Mouse (Mus musculus) macrophage (primary cell): ENCODE measurements around the gene Tango2. TPM values are rescaled to one million over a fixed set of nuclear protein-coding genes. Genes with fewer than 3 reads are reported as not detected.

Experiments used
- H3K27ac ChIP-seq: fragments of 350-480 bp; formaldehyde crosslinking; 2 replicates; pipeline ENCODE4 v1.9.0; 2021
- H3K36me3 ChIP-seq: fragments of 350-480 bp; formaldehyde crosslinking; 2 replicates; pipeline ENCODE4 v1.9.0; 2021; ENCODE audit errors: inconsistent target
- H3K4me3 ChIP-seq: fragments of 350-480 bp; formaldehyde crosslinking; 2 replicates; pipeline ENCODE4 v1.9.0; 2021; ENCODE audit errors: inconsistent target
- H3K79me2 ChIP-seq: fragments of 350-480 bp; formaldehyde crosslinking; 2 replicates; pipeline ENCODE4 v1.9.0; 2021; ENCODE audit errors: inconsistent target
- WGBS: methylation state at CpG from one replicate; pipeline ENCODE4 v1.1.7; 2026; ENCODE audit warnings: inconsistent platforms; ENCODE audit not compliant: missing documents; 5-methylcytosine and 5-hydroxymethylcytosine counted together
- polyA plus RNA-seq: library from polyadenylated mRNA; stranded (reverse); fragments of 250-400 nt; gene quantifications from 3 replicates; pipeline ENCODE4 v1.2.4, GENCODE M21; 2018; ENCODE audit warnings: inconsistent platforms

The Tango2 gene
- polyA plus RNA-seq, 1 experiment from 2014 or later, result 16.5 TPM

DNA sequence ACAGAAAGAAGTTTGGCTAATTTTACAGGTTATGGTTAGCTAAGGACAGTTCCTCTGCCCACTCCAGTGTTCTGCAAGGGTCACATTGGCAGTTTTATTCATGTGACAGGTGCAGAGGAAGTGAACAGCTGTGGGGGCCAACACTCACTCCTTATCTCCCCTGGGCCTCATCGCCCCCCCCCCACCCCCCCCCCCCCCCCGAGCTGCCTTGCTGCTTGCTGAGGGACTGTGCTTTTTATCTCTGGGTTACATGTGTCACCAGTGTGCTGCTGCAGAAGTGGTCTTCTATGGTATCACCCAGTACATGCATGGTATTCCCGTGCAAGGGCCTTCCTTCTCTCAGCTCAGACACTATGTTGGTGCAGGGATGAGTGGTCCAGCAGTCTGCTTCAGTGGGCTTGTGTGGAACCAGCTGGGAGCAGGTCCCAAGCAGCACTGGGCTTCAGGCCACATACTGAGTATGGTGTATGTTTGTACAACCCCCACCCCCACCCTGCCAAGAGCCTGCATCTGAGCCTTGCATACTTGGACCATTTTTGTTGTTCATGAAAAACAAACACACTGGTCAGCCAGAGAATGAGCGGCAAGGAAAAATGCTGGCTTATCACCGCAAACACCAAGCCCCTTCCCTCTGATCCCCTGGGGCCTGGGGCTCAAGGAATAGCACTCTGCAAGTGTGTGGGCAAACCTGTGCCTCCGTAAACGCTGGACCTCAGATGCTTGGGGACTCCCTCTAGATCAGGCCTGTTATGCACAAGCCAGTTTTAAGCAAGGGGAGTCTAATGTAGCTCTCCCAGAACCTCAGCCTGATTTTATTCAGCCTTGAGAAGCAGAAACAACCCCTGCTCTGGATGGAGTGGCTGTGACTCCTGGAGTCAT lies 40.0 kb upstream of the Tango2 start:
- Histone ChIP-seq H3K4me3 (no peak overlapping the region), H3K27ac (no peak overlapping the region), H3K79me2 (no peaks in the 10 kb centered on the region), H3K36me3 (no peaks in the 10 kb centered on the region)
- 68% methylated on average over 5 of the region's 7 CpGs for WGBS

DNA sequence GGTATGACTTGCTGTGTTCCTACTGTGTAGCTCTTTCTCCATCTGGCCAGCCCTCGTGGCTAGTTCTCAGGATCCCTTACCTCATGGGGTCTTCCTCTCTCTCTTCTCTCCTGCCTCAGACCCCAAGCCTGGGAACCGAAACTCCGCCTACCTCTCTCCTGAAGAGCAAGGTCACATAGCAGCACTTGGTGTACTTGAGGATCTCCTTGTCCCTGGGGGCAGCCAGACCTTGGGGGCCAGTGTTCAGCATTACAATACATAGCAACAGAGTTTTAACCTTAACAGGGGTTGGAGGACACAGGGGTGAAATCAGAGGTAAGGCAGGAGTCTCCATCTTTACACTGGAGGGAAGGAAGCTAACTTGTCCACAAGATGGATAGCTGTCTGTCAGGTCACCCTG lies 39.1 kb upstream of the Tango2 start:
- Histone ChIP-seq H3K79me2 (no peaks in the 10 kb centered on the region), H3K27ac (no peak overlapping the region), H3K36me3 (no peaks in the 10 kb centered on the region), H3K4me3 (no peak overlapping the region)
- WGBS, result 65% methylated on average over 3 of the region's 3 CpGs

DNA sequence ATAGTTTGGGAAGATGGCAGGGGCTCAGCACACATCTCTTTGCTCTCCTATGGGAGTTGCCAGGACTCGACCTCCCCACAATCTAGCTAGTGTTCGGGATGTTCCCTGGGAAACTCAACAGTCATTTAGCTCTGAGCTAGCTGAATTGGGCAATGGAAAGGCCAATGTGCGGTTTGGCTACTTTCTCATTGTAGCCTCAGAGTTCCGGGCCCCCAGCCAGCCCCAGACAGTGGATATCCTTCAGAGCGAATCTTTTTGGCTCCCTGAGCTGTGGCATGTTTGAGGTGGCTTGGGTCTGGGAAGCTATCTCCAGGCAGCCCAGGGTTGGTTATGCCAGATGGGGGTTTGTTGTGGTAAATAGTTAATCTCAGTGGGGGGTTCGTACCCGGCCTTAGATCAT lies 38.5 kb upstream of the Tango2 start:
- Histone ChIP-seq H3K36me3 (no peaks in the 10 kb centered on the region), H3K4me3 (no peak overlapping the region), H3K79me2 (no peaks in the 10 kb centered on the region), H3K27ac (no peak overlapping the region)
- WGBS, result 88% methylated on average over 7 of the region's 7 CpGs

DNA sequence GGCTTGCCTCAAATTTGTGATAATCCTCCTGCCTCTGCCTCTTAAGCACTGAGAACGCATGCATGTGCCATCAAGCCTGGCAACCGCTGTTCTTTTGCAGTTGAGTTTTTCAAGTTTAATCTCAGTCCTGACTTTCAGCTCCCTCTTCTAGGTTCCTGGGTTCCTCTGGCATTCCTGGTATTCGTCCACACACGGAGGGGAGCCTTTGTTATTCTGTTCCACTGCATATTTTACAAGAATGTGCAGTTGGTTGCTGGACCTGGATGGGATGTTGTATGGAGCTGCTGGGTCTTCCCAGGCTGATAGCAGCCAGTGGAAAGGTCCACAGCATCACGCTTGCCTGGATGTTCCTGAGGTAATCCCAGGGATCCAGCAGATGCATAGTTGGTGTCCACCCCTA lies 37.5 kb upstream of the Tango2 start:
- no peak overlapping the region for H3K27ac ChIP-seq
- no peaks in the 10 kb centered on the region for H3K36me3 ChIP-seq
- no peak overlapping the region for H3K4me3 ChIP-seq
- H3K79me2 ChIP-seq, result no peaks in the 10 kb centered on the region
- 89% methylated on average over 5 of the region's 5 CpGs for WGBS

DNA sequence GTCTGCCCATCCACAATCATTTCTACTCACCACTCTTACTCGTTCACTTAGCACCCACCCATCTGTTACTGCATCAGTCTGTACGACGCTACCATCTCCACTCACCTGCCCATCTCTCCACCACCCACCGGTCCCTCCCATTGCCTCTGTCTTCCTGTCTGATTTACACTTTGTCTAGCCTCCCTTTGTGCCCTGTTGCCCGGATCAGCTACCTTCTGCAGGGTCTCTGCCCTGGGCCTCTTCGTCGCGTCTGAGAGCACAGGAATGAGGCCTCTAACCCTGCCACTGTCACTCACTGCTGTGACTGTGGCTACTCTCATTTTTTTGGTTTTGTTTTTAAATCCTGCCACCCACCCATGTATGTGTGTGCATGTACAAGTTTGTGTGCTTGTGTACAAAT lies 36.8 kb upstream of the Tango2 start:
- 87% methylated on average over 6 of the region's 8 CpGs for WGBS
- Histone ChIP-seq H3K79me2 (no peaks in the 10 kb centered on the region), H3K27ac (no peak overlapping the region), H3K36me3 (no peaks in the 10 kb centered on the region), H3K4me3 (no peak overlapping the region)

DNA sequence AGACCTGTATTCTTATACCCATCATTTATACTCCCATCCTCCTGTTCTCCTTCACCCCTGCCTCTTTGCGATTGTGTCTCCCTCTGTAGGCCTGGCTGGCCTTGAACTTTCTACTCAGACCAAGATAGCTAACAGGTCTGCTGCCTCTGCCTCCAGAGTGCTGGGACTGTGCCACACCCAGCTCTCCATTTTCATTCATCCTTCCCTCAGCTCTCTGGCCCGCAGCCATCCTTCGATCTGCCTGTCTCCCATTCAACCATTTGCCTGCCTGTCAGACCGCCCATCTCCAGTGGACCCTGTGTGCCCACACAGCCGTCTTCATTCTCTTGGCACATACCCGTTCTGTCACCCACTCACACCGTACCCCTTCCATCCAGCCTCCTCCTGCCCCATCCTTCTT lies 36.3 kb upstream of the Tango2 start:
- WGBS, result 94% methylated on average over 7 of the region's 7 CpGs
- Histone ChIP-seq H3K27ac (no peak overlapping the region), H3K79me2 (no peaks in the 10 kb centered on the region), H3K36me3 (no peaks in the 10 kb centered on the region), H3K4me3 (no peak overlapping the region)

DNA sequence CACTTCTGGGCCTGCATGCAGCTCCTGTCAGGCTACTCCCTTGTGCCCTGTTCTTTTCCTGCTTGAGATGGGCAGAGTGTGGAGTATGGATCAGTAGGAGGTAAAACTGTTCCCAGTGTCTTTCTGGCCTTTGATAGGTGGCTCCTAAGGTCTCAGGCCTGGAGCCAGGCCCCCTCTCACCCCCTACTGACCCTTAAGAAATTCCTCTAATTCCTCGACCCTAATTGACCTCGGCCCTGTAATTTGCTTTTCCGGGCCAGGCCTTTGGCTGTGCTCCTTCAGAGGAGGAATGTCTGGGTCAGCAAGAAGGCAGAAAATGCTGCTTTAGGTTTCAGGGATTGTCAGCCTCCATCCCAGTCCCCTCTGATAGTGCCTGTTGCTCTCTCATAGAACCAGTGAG lies 35.9 kb upstream of the Tango2 start:
- no peaks in the 10 kb centered on the region for H3K36me3 ChIP-seq

DNA sequence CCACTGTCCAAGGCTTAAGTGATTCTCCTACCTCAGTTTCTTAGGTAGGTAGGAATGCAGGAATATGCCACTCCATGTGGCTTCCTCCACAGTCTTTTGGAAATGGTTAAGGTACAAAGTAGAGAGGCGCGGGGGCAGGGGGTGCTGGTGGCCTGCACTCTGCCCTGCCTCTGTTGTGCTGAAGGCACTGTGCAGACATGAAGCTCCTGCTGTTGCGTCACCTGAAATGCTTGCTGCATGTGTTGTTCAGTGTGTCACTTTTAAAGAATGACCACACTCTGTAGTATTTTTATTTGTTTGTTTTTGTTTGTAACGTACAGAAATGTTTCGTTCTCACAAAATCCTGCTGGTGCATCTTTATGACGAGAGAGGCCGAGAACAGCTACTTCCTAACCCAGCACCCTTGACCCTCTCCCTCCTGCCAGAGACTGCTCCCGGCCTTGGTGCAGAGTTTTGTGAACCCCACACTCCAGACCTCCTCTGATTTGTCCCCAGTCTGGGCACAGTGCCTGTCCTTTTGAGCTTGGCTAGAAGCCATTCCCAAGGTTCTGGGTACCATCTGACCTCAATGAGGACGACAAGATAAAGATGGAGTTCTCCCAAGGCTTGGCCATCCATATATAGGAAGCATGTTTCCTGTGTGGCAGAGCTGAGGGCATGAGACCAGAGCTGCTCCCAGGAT lies 35.3 kb upstream of the Tango2 start:
- no peak overlapping the region for H3K4me3 ChIP-seq
- WGBS, result 95% methylated on average over 9 of the region's 9 CpGs
- H3K79me2 ChIP-seq, result no peaks in the 10 kb centered on the region
- no peaks in the 10 kb centered on the region for H3K36me3 ChIP-seq
- H3K27ac ChIP-seq, result no peak overlapping the region

More for the DNA sequence above, 35.9 kb upstream of the Tango2 start:
- Histone ChIP-seq H3K27ac (no peak overlapping the region), H3K79me2 (no peaks in the 10 kb centered on the region), H3K4me3 (no peak overlapping the region)
- WGBS, result 94% methylated on average over 3 of the region's 3 CpGs

DNA sequence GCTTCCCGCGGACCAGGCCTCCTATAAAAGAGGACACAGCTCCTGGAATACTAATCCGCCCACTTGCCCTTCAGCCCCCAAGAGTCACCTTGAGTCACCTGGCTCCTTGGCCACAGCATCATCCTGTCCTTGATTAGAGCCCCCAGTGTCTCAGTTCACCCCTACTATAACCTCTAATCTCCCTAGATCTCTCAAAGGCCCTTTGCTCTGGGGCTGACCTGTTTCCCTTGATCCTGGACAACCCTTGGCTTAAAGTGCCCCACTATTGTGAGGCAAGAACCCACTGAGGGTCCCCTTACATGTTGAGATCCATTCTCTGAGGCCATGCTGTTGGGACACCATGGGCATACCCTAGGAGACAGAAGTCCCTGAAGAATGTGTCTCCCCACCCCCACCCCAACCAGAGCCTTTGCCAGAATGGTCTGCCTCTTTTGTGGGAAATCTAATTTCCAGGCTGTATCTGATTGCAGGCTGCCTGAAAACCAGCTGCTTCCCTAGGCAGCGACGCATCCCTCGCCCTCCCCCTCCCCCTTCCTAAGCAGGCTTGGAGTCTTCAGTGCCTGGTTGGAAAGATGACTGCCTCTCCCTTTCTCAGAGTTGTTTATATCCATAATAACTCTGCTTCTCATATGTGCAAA lies 33.8 kb upstream of the Tango2 start:
- H3K36me3 ChIP-seq, result no peaks in the 10 kb centered on the region
- no peak overlapping the region for H3K27ac ChIP-seq
- WGBS, result 84% methylated on average over 6 of the region's 6 CpGs
- H3K79me2 ChIP-seq, result no peaks in the 10 kb centered on the region
- H3K4me3 ChIP-seq, result no peak overlapping the region

DNA sequence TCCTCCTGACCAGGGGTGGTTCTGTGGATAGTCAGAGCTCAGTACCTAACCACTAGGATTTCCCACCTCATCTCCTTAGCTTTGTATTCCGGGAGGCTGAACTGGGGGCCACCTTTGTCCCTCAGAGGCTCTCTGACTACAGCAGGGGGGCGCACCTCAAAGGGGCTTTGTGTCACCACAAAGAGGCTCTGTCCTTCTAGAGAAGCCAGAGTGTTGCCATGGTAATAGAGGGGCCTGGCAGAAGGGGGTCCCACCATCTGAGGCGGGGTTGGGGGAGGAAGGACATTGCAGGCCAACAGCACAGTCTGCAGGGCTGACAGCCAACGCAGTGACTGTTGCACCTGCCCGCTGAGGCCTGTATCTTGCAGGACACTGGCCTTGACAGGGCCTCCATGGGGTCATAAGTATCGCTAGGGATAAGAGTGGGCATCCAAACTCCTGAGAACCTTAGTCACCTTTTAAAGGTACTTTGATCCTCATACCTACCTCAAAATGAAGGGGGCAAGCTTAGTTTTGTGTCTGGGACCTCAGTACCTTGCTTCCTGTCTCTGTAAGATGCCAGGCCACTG lies 32.7 kb upstream of the Tango2 start:
- 90% methylated on average over 6 of the region's 6 CpGs for WGBS
- H3K27ac ChIP-seq, result no peak overlapping the region
- no peak overlapping the region for H3K4me3 ChIP-seq

DNA sequence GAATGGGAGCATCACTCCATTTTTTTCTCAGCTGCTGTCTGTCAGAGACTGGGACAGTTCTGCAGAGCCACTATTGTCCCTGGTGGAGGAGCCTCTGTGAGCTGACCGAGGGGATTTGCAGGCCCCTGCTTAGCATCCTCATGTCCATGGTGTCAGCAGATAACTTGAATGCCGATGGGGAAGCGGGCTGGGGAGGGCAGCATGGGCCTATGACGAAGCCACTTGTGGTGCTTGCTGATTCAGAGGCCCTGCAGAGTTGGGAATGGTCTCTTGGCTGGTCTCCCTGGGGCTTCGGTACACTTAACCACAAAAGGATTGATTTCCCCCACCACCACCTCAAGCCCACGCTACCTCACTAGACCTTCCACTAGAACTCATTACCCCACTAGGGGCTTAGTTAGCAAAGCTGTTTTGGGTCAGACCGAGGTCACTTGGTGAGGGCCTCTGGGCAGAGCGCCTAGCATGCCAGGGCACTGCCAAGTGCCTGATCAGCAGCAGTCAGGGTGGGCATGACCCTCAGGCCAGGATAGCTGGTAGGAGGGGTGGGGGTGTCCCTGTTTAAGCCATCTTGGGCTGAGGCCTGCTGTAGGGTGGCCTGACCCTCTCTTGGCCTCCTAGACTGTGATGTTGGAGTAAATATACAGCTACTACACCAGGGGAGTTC lies 31.6 kb upstream of the Tango2 start:
- Histone ChIP-seq H3K27ac (no peak overlapping the region), H3K36me3 (no peaks in the 10 kb centered on the region), H3K4me3 (no peak overlapping the region), H3K79me2 (no peaks in the 10 kb centered on the region)
- 92% methylated on average over 8 of the region's 8 CpGs for WGBS

More for the DNA sequence above, 32.7 kb upstream of the Tango2 start:
- no peaks in the 10 kb centered on the region for H3K79me2 ChIP-seq
- H3K36me3 ChIP-seq, result no peaks in the 10 kb centered on the region

DNA sequence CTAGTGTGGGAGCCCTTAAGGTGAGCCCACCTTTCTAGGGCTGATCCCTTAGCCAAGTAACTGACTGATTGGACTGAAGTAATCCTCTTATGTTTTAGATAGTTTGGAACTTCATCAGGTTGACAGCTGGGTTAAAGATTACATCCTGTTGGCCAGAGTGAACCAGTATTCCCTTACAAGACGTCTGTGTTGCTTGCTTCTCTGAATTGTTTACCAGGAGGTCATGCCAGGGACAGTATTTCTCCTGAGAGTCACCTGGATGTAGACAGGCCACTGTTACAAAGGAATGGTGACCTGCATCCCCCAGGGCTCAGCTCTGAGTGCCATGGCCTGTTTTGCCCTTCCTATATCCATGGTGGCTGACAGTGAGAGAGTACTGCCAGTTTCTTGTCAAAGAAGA lies 30.6 kb upstream of the Tango2 start:
- Histone ChIP-seq H3K79me2 (no peaks in the 10 kb centered on the region), H3K36me3 (no peaks in the 10 kb centered on the region), H3K4me3 (no peak overlapping the region), H3K27ac (no peak overlapping the region)
- 50% methylated on average over 1 of the region's 1 CpGs for WGBS

DNA sequence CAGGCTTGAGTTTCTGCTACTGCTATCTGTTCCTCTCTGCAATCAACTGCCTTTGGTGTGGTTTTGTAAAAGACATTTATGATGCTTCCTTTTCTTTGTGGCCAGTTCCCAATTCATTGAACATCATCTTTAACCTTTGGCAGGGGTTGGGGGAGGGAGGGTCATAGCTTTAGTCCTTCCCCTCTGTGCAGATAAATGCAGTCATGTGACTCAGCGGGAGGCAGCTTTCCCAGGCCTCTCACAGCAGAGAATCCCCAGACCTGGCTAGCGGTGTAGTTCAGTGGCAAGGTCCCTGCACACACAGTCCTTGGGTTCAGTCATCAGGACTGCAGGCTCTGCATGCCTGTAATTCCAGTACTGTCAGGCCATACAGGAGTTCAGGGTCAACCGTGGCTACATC lies 29.3 kb upstream of the Tango2 start:
- H3K36me3 ChIP-seq, result no peaks in the 10 kb centered on the region
- H3K79me2 ChIP-seq, result no peaks in the 10 kb centered on the region
- no peak overlapping the region for H3K27ac ChIP-seq
- H3K4me3 ChIP-seq, result no peak overlapping the region
- WGBS, result 92% methylated on average over 3 of the region's 3 CpGs

DNA sequence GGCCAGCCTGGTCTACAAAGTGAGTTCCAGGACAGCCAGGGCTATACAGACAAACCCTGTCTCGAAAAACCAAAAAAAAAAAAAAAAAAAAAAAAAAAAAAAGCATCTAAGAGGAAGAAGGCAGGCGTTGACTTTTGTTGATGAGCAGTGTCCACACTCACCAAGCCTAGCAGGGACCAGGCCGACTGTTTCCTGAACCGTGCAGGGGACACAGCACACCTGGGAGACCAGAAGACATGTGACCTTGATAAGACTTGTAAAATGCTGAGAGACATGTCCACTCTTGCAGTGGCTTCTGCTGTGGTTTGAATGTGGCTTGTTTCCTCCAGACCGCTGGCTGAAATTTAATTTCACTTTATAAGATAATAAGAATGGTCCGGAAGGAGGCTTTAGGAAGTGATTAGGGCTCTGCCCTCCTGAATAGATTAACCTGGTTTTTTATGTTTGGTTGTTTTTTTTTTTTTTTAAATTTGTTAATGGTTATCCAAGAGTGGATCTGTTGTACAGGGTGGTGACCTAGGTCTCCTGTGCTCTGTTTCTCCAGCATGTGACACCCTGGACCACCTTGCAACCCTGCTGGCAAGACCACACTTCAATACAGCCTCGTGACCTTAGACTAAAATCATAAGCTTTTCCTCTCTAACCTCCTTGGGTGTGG lies 28.5 kb upstream of the Tango2 start:
- no peak overlapping the region for H3K4me3 ChIP-seq
- no peaks in the 10 kb centered on the region for H3K36me3 ChIP-seq
- H3K79me2 ChIP-seq, result no peaks in the 10 kb centered on the region
- WGBS, result 60% methylated on average over 6 of the region's 7 CpGs
- H3K27ac ChIP-seq, result no peak overlapping the region
